Mouse (Mus musculus) heart, embryonic 11.5 days (tissue): ENCODE measurements around the gene Dusp3. TPM values are rescaled to one million over a fixed set of nuclear protein-coding genes. Genes with fewer than 3 reads are reported as not detected.

Experiments used
- ATAC-seq: fragments of 200-750 bp; cut with Nextera tagmentation; replicated peaks from 2 replicates; pipeline ENCODE4 v1.8.0; 2017; ENCODE audit warnings: moderate library complexity; ENCODE audit not compliant: insufficient number of reproducible peaks, low FRiP score, low TSS enrichment
- H3K27ac ChIP-seq: fragments of 300-500 bp; sonication (generic); 2 replicates; pipeline ENCODE4 v1.5.1; 2014; ENCODE audit warnings: mild to moderate bottlenecking, low read depth, low read length
- H3K27me3 ChIP-seq: fragments of 300-500 bp; sonication (generic); 2 replicates; pipeline ENCODE4 v1.6.1; 2014; ENCODE audit warnings: mild to moderate bottlenecking, low read length, mixed read lengths; ENCODE audit not compliant: control insufficient read depth, insufficient read depth
- H3K36me3 ChIP-seq: fragments of 300-500 bp; sonication (generic); 2 replicates; pipeline ENCODE4 v1.6.1; 2014; ENCODE audit warnings: mild to moderate bottlenecking, low read length, moderate library complexity, mixed read lengths; ENCODE audit not compliant: control insufficient read depth, insufficient read depth
- H3K4me1 ChIP-seq: fragments of 300-500 bp; sonication (generic); 2 replicates; pipeline ENCODE4 v1.6.1; 2014; ENCODE audit warnings: low read length; ENCODE audit not compliant: control insufficient read depth, insufficient read depth
- H3K4me2 ChIP-seq: fragments of 300-500 bp; sonication (generic); 2 replicates; pipeline ENCODE4 v1.6.1; 2014; ENCODE audit warnings: mild to moderate bottlenecking, moderate library complexity
- H3K4me3 ChIP-seq: fragments of 300-500 bp; sonication (generic); 2 replicates; pipeline ENCODE4 v1.5.1; 2014; ENCODE audit warnings: low read depth, low read length
- H3K9ac ChIP-seq: fragments of 300-500 bp; sonication (generic); 2 replicates; pipeline ENCODE4 v1.6.1; 2014; ENCODE audit warnings: mild to moderate bottlenecking, low read depth, low read length, moderate library complexity
- H3K9me3 ChIP-seq: fragments of 300-500 bp; sonication (generic); replicated peaks from 2 replicates; pipeline ENCODE4 v1.6.1; 2016; ENCODE audit warnings: low read length; ENCODE audit not compliant: control insufficient read depth
- WGBS: fragments of 180-500 bp; shearing (Covaris S2); extraction: QIAGEN DNeasy Blood & Tissue Kit; methylation state at CpG from one replicate; pipeline ENCODE4 v1.1.7; 2014; ENCODE audit not compliant: insufficient replicate concordance; 5-methylcytosine and 5-hydroxymethylcytosine counted together
- polyA plus RNA-seq: library from polyadenylated mRNA; unstranded; fragments of >200 nt; fragmentation: Nextera tagmentation; extraction: Ambion mirVana; gene quantifications from 2 replicates; pipeline ENCODE4 v1.2.1, GENCODE M21; 2014

Gene Dusp3
- polyA plus RNA-seq, 1 experiment from 2014 or later: 49.4 TPM

GRCm38 (mm10) chr11:102028087-102028816 is 41.4 kb upstream of the Dusp3 start, which contains the start of gene Mpp3:
Mpp3 (minus strand) TSS chr11:102028461.
- Histone ChIP-seq H3K36me3 (no peaks in the 10 kb centered on the region), H3K9me3 (no peaks in the 10 kb centered on the region), H3K27ac (no peak within 1 kb of the TSS), H3K9ac (peak within 1 kb of the TSS; percentile 79; the same call in 1 of the 2 replicates), H3K4me3 (peak within 1 kb of the TSS; percentile 67), H3K27me3 (peaks cover 15% of the 10 kb centered on the region), H3K4me1 (peaks cover 14% of the 10 kb centered on the region), H3K4me2 (peak within 1 kb of the TSS; percentile 92)
- no peak for ATAC-seq
- WGBS: 68% methylated on average over 6 of the region's 6 CpGs

- Histone ChIP-seq H3K27me3 (peaks cover 15% of the 10 kb centered on the region), H3K9me3 (no peaks in the 10 kb centered on the region), H3K27ac (no peak overlapping the region), H3K4me3 (peak overlapping the region; percentile 67), H3K4me2 (peak overlapping the region; percentile 92), H3K9ac (peak overlapping the region; percentile 79; the same call in 1 of the 2 replicates), H3K4me1 (peaks cover 14% of the 10 kb centered on the region), H3K36me3 (no peaks in the 10 kb centered on the region)
- 6% methylated on average over 12 of the region's 12 CpGs for whole genome bisulfite sequencing
- ATAC-seq: no peak
Measured at GRCm38 (mm10) chr11:102027361-102028017, 40.7 kb upstream of the Dusp3 start.

- ATAC-seq: peak; percentile 70
- Histone ChIP-seq H3K4me2 (peak overlapping the region; percentile 92), H3K4me3 (peak overlapping the region; percentile 67), H3K27ac (no peak overlapping the region; the same call in 1 of the 2 replicates), H3K36me3 (no peaks in the 10 kb centered on the region), H3K9me3 (no peaks in the 10 kb centered on the region), H3K9ac (peak overlapping the region; percentile 79), H3K27me3 (peaks cover 15% of the 10 kb centered on the region), H3K4me1 (peaks cover 14% of the 10 kb centered on the region)
- 0% methylated on average over 41 of the region's 73 CpGs for WGBS
Measured at GRCm38 (mm10) chr11:102026694-102027360, 40.0 kb upstream of the Dusp3 start.

GRCm38 (mm10) chr11:102025991-102026660 is 39.3 kb upstream of the Dusp3 start:
- H3K4me3 ChIP-seq: peak overlapping the region; percentile 67
- peak overlapping the region; percentile 92 for H3K4me2 ChIP-seq
- H3K4me1 ChIP-seq: peaks cover 14% of the 10 kb centered on the region
- H3K27ac ChIP-seq: no peak overlapping the region; the same call in 1 of the 2 replicates
- no peaks in the 10 kb centered on the region for H3K36me3 ChIP-seq
- WGBS: 5% methylated on average over 21 of the region's 23 CpGs
- peaks cover 15% of the 10 kb centered on the region for H3K27me3 ChIP-seq
- H3K9me3 ChIP-seq: no peaks in the 10 kb centered on the region
- peak overlapping the region; percentile 79 for H3K9ac ChIP-seq
- ATAC-seq: peak; percentile 23; the same call in 1 of the 2 replicates

- no peak for ATAC-seq
- no peak overlapping the region for H3K27ac ChIP-seq
- peaks cover 15% of the 10 kb centered on the region for H3K27me3 ChIP-seq
- H3K9me3 ChIP-seq: no peaks in the 10 kb centered on the region
- H3K4me1 ChIP-seq: peaks cover 14% of the 10 kb centered on the region
- H3K4me2 ChIP-seq: no peak overlapping the region
- H3K9ac ChIP-seq: no peak overlapping the region
- no peak overlapping the region for H3K4me3 ChIP-seq
- H3K36me3 ChIP-seq: no peaks in the 10 kb centered on the region
- WGBS: 32% methylated on average over 7 of the region's 7 CpGs
Measured at GRCm38 (mm10) chr11:102025354-102025753, 38.5 kb upstream of the Dusp3 start.

- H3K9me3 ChIP-seq: no peaks in the 10 kb centered on the region
- H3K4me1 ChIP-seq: peaks cover 14% of the 10 kb centered on the region
- no peak overlapping the region for H3K4me2 ChIP-seq
- H3K4me3 ChIP-seq: no peak overlapping the region
- no peak overlapping the region for H3K27ac ChIP-seq
- H3K9ac ChIP-seq: no peak overlapping the region
- peaks cover 15% of the 10 kb centered on the region for H3K27me3 ChIP-seq
- no peak for ATAC-seq
- WGBS: 85% methylated on average over 4 of the region's 4 CpGs
- no peaks in the 10 kb centered on the region for H3K36me3 ChIP-seq
Measured at GRCm38 (mm10) chr11:102024875-102025274, 38.1 kb upstream of the Dusp3 start.

- peaks cover 14% of the 10 kb centered on the region for H3K4me1 ChIP-seq
- WGBS: 72% methylated on average over 6 of the region's 6 CpGs
Measured at GRCm38 (mm10) chr11:102024084-102024758, 37.4 kb upstream of the Dusp3 start.

GRCm38 (mm10) chr11:102023406-102023805 is 36.6 kb upstream of the Dusp3 start:
- H3K4me1 ChIP-seq: peaks cover 14% of the 10 kb centered on the region
- no peaks in the 10 kb centered on the region for H3K9me3 ChIP-seq
- no peak overlapping the region for H3K4me2 ChIP-seq
- H3K9ac ChIP-seq: no peak overlapping the region
- WGBS: 83% methylated on average over 13 of the region's 13 CpGs
- no peak overlapping the region for H3K27ac ChIP-seq
- ATAC-seq: no peak
- H3K36me3 ChIP-seq: no peaks in the 10 kb centered on the region
- H3K4me3 ChIP-seq: no peak overlapping the region
- H3K27me3 ChIP-seq: peaks cover 15% of the 10 kb centered on the region

More at GRCm38 (mm10) chr11:102024084-102024758, 37.4 kb upstream of the Dusp3 start:
- H3K4me2 ChIP-seq: no peak overlapping the region
- no peak overlapping the region for H3K27ac ChIP-seq
- H3K9me3 ChIP-seq: no peaks in the 10 kb centered on the region
- H3K4me3 ChIP-seq: no peak overlapping the region
- no peaks in the 10 kb centered on the region for H3K36me3 ChIP-seq
- peaks cover 15% of the 10 kb centered on the region for H3K27me3 ChIP-seq
- ATAC-seq: no peak
- H3K9ac ChIP-seq: no peak overlapping the region
